Mouse (Mus musculus) monocyte, adult 2 months (primary cell): Measurements from ENCODE around the gene Ttc3.
"Not testable (repeated sequence)": the region's sequence is repeated elsewhere in the genome, so short reads cannot be mapped to it uniquely, and the experiment has no call there.

Experiments used
- DNase-seq, 2 experiments: peaks; one replicate each; pipeline ENCODE4 v3.0.0; 2022; ENCODE audit warnings: low spot score in 2 of 2, low read depth in 1 of 2

Gene Ttc3

GRCm38 (mm10) chr16:94489326-94489725 is 118.9 kb downstream of the Ttc3 start:
- DNase-seq = no peak

GRCm38 (mm10) chr16:94497176-94497575 is 126.8 kb downstream of the Ttc3 start:
- not testable (repeated sequence) for DNase-seq

- DNase-seq = no peak
These were observed 127.5 kb downstream of the Ttc3 start for GRCm38 (mm10) chr16:94497911-94498310.

GRCm38 (mm10) chr16:94504192-94504591 is 133.8 kb downstream of the Ttc3 start:
- DNase-seq = no peak

GRCm38 (mm10) chr16:94507071-94507470 is 136.7 kb downstream of the Ttc3 start:
- DNase-seq = no peak

GRCm38 (mm10) chr16:94508769-94509168 is 138.4 kb downstream of the Ttc3 start:
- DNase-seq = no peak

GRCm38 (mm10) chr16:94509983-94510382 is 139.6 kb downstream of the Ttc3 start:
- no peak for DNase-seq

- no peak for DNase-seq
These were observed 147.2 kb downstream of the Ttc3 start for GRCm38 (mm10) chr16:94517606-94518005.
